Mouse (Mus musculus) limb, embryonic 13.5 days (tissue): ENCODE data around the gene Col5a2. TPM values are rescaled to one million over a fixed set of nuclear protein-coding genes. Genes with fewer than 3 reads are reported as not detected.
"Not testable (repeated sequence)": the region's sequence is repeated elsewhere in the genome, so short reads cannot be mapped to it uniquely, and the experiment has no call there.

ENCODE experiments used
- ATAC-seq: fragments of 200-750 bp; cut with Nextera tagmentation; 2 replicates; pipeline ENCODE4 v1.8.0; 2017; ENCODE audit warnings: low read depth, moderate number of reproducible peaks, moderate TSS enrichment; ENCODE audit not compliant: low FRiP score
- H3K27ac ChIP-seq: fragments of 300-500 bp; sonication (generic); 2 replicates; pipeline ENCODE4 v1.5.1; 2015; ENCODE audit warnings: inconsistent platforms, mild to moderate bottlenecking, moderate library complexity
- H3K27me3 ChIP-seq: fragments of 300-500 bp; sonication (generic); 2 replicates; pipeline ENCODE4 v1.6.1; 2015; ENCODE audit warnings: mild to moderate bottlenecking, inconsistent platforms
- H3K36me3 ChIP-seq: fragments of 300-500 bp; sonication (generic); 2 replicates; pipeline ENCODE4 v1.6.1; 2015; ENCODE audit warnings: inconsistent platforms, mild to moderate bottlenecking, moderate library complexity
- H3K4me1 ChIP-seq: fragments of 300-500 bp; sonication (generic); 2 replicates; pipeline ENCODE4 v1.6.1; 2015; ENCODE audit warnings: inconsistent platforms
- H3K4me2 ChIP-seq: fragments of 300-500 bp; sonication (generic); replicated peaks from 2 replicates; pipeline ENCODE4 v1.6.1; 2015; ENCODE audit warnings: inconsistent platforms, mild to moderate bottlenecking, moderate library complexity
- H3K4me3 ChIP-seq: fragments of 300-500 bp; sonication (generic); 2 replicates; pipeline ENCODE4 v1.5.1; 2015; ENCODE audit warnings: moderate library complexity, mild to moderate bottlenecking, inconsistent platforms
- H3K9ac ChIP-seq: fragments of 300-500 bp; sonication (generic); 2 replicates; pipeline ENCODE4 v1.6.1; 2015; ENCODE audit warnings: mild to moderate bottlenecking, inconsistent platforms
- H3K9me3 ChIP-seq: fragments of 300-500 bp; sonication (generic); 2 replicates; pipeline ENCODE4 v1.6.1; 2016; ENCODE audit warnings: inconsistent platforms
- WGBS: fragments of 180-500 bp; shearing (Covaris S2); methylation state at CpG from one replicate; pipeline ENCODE4 v1.1.7; 2015; 5-methylcytosine and 5-hydroxymethylcytosine counted together
- polyA plus RNA-seq: library from polyadenylated mRNA; unstranded; fragments of >200 nt; fragmentation: Nextera tagmentation; extraction: Ambion mirVana; gene quantifications from 2 replicates; pipeline ENCODE4 v1.2.1, GENCODE M21; 2015

The Col5a2 gene
- polyA plus RNA-seq, 1 experiment from 2014 or later, result 125 TPM

DNA sequence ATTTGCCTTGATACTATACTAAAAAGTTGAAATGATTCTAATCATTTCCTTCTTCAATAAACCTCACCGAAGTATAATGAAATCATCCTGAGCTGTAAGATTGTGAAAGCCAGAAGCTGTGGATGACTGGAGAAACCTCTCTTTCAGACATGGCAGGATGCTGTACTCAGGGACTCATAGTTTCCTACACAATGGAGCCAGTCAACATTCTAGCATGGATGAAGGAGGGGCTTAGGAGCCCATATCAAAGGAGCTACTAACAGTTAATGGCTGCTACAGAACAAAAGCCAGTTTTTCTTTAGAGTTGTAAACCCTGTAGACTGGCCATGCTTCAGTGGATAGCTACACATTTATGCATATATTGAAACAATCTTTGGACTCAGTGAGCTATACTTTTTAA is 12.6 kb downstream of the Col5a2 start:
- Histone ChIP-seq H3K9ac (no peak overlapping the region), H3K4me3 (no peak overlapping the region), H3K27ac (no peak overlapping the region), H3K36me3 (no peaks in the 10 kb centered on the region), H3K4me2 (no peak overlapping the region), H3K27me3 (no peaks in the 10 kb centered on the region), H3K4me1 (peaks cover 7% of the 10 kb centered on the region; the same call in 1 of the 2 replicates), H3K9me3 (peaks cover 3% of the 10 kb centered on the region; the same call in 1 of the 2 replicates)
- ATAC-seq, result no peak
- WGBS, result 78% methylated on average over 1 of the region's 1 CpGs

DNA sequence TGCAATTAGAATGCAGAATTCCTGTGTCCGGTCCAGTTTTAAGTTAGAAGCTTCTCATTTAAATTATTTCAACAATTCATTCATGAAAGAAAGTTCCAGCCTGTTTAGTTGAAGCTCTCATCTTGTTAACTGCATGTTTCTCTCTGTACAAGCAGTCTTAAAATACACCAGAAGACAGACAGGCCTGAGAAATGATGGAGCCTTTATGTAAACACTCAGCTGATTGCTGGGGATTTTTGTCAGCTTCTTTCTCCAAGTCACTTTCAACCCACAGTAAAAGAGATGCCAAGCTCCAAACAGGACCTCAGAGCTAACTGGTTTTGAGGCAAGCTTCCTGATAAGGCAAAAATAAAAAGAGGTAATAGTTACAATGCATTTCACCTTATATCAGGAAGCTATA is 14.8 kb downstream of the Col5a2 start:
- H3K27ac ChIP-seq, result no peak overlapping the region
- H3K9me3 ChIP-seq, result no peaks in the 10 kb centered on the region
- WGBS, result 84% methylated on average over 1 of the region's 1 CpGs
- no peak for ATAC-seq
- H3K4me3 ChIP-seq, result no peak overlapping the region
- H3K4me2 ChIP-seq, result no peak overlapping the region
- H3K27me3 ChIP-seq, result no peaks in the 10 kb centered on the region
- H3K36me3 ChIP-seq, result no peaks in the 10 kb centered on the region
- peaks cover 7% of the 10 kb centered on the region; the same call in 1 of the 2 replicates for H3K4me1 ChIP-seq
- H3K9ac ChIP-seq, result no peak overlapping the region

DNA sequence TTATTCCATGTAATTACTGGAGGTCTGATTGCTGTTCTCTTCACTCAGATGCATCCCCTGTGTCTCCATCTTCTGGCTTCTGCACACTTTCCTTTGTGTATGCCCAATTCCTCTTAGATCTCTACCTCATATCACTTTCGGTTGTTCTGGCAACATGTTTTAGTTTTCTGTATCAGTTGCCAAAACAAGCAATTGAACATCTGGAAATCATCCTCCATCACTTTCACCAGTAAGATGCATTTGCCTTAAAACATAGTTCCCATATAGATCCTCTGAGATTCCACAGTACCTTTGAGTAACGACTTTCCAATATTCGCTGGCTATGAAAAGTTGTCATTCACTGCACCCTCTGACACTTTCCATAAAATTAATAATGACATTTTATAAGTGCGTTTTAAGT is 20.1 kb downstream of the Col5a2 start:
- Histone ChIP-seq H3K27me3 (no peaks in the 10 kb centered on the region), H3K4me3 (no peak overlapping the region), H3K4me1 (peaks cover 9% of the 10 kb centered on the region; the same call in 1 of the 2 replicates), H3K27ac (no peak overlapping the region), H3K36me3 (no peaks in the 10 kb centered on the region), H3K4me2 (no peak overlapping the region), H3K9me3 (no peaks in the 10 kb centered on the region), H3K9ac (no peak overlapping the region)
- peak; percentile 40; the same call in 1 of the 2 replicates for ATAC-seq
- 63% methylated on average over 4 of the region's 4 CpGs for WGBS

DNA sequence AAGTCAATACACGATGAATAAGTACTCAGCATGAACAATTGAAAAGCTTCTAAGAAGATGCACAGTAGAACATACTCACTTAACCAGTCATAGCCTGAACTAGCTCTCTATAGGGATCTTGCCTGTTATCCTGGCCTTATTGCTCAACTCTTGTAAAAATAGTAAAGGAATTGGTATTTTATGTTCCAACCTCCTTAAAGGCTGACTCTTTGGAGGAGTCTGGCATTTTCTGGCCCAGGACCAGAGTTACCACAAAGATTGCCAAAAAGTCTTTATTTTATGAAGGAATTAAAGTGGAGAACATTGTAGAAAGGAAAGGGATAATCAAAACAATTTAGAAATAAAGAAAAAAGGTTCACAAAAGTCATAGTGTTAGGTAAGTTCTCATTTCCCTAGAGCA is 21.2 kb downstream of the Col5a2 start:
- H3K9ac ChIP-seq, result no peak overlapping the region
- no peaks in the 10 kb centered on the region for H3K9me3 ChIP-seq
- no peaks in the 10 kb centered on the region for H3K27me3 ChIP-seq
- no peak for ATAC-seq
- WGBS, result 76% methylated on average over 1 of the region's 1 CpGs
- H3K27ac ChIP-seq, result no peak overlapping the region
- no peak overlapping the region for H3K4me3 ChIP-seq
- H3K4me2 ChIP-seq, result no peak overlapping the region
- H3K36me3 ChIP-seq, result no peaks in the 10 kb centered on the region
- peaks cover 9% of the 10 kb centered on the region; the same call in 1 of the 2 replicates for H3K4me1 ChIP-seq

DNA sequence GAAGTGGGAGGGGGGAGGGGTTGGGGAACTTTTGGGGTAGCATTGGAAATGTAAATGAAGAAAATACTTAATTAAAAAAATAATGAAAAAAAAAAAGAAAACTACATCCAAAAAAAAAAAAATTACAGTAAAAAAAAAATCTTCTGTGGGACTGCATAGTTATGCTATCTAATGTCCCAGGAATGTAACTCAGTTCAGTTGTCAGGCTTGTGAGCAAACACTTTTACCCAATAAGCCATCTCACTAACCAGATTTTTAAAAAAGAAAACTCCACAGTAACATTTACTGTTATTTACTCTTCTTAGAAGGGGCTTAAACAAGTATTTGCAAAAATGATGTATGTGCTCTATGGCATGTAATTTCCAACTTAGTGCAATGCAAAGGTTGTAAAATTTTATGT is 24.0 kb downstream of the Col5a2 start:
- H3K36me3 ChIP-seq, result no peaks in the 10 kb centered on the region
- no peak overlapping the region for H3K27ac ChIP-seq
- peaks cover 9% of the 10 kb centered on the region; the same call in 1 of the 2 replicates for H3K4me1 ChIP-seq
- no peaks in the 10 kb centered on the region for H3K27me3 ChIP-seq
- no peak overlapping the region for H3K4me3 ChIP-seq
- H3K9me3 ChIP-seq, result no peaks in the 10 kb centered on the region
- H3K9ac ChIP-seq, result no peak overlapping the region
- no peak for ATAC-seq
- H3K4me2 ChIP-seq, result no peak overlapping the region

DNA sequence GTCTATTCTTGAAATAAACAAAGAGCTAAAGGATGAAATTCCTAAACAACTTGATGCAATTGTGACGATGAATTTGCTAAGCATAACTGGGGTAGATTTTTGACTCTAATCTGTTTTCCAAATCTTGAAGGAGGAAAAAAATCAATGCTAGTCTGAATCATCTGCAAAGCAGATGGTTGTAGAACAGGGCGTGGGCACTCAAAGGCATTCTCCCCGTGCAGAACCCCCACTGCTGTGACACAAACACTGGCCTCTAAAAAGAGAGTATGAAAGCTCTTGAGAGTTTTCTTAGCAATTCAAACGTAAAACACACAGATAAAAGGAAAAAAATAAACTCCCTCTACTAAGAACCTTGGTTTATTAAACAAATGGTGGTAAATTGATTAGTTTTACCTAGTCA is 30.3 kb downstream of the Col5a2 start:
- ATAC-seq, result no peak
- Histone ChIP-seq H3K4me2 (no peak overlapping the region), H3K9ac (no peak overlapping the region), H3K36me3 (no peaks in the 10 kb centered on the region), H3K27me3 (no peaks in the 10 kb centered on the region), H3K4me1 (no peaks in the 10 kb centered on the region), H3K4me3 (no peak overlapping the region), H3K27ac (no peak overlapping the region), H3K9me3 (no peaks in the 10 kb centered on the region)
- 44% methylated on average over 4 of the region's 4 CpGs for WGBS

DNA sequence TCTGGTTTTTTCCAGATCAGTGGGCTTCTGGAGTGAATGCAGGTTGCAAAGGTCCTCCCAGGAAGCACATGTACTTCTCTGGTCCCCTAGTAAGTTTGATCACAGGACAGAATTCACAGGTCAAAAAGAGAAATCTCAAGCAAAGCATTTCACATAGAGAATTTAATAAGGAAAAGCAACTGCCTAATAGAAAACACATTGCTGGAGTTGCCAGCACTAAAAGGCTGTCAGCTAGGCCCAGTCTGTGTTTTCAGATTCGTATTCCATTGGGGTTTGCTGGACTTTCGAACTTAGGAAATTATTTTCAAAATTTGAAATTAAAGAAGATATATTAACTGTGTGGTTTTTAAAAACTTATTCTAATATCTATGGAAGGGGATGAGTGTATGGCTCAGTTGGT is 42.3 kb downstream of the Col5a2 start:
- Histone ChIP-seq H3K4me1 (peaks cover 6% of the 10 kb centered on the region; the same call in 1 of the 2 replicates), H3K36me3 (peaks cover 5% of the 10 kb centered on the region), H3K4me3 (no peak overlapping the region), H3K9ac (no peak overlapping the region), H3K27ac (no peak overlapping the region), H3K9me3 (no peaks in the 10 kb centered on the region), H3K4me2 (no peak overlapping the region), H3K27me3 (no peaks in the 10 kb centered on the region)
- no peak for ATAC-seq
- 37% methylated on average over 2 of the region's 2 CpGs for WGBS

DNA sequence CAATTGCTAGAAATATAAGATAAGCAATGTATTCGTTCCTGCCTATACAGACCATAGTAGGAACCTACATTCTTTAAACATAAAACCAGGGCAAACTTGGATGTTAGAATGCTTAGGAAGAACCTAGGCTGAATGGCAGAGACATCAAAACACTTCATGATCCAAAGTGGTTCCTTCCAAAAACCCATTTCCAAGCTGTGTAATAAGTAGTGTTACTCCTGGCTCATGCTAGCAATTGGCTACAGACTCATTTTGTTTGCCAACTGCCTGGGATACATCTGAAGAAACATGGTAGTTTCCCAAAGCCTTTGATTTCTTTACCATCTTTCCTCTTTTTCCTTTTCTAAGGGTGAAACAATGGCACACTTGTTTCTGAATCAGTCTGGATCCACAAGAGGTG is 47.3 kb downstream of the Col5a2 start:
- 87% methylated on average over 1 of the region's 1 CpGs for WGBS
- ATAC-seq, result no peak

DNA sequence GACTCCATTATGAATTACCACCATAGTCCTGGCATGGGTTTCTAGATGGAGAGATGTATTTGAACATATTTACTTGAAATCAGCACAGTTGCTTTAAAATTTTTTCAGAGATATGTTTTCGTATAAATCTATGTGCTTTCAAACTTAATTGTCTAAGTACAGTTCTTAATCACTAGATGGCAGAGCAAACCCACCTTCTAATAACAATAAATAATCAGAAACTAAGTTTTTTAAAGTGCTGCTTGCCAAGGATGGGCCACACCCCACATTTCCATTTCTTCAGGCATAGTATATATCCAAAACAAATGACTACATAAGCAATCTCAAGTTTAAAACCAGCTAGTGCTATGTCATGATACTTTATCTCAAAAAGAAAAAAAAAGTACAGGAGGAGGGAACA is 54.2 kb downstream of the Col5a2 start:
- Histone ChIP-seq H3K4me3 (no peak overlapping the region), H3K9ac (no peak overlapping the region), H3K4me1 (no peaks in the 10 kb centered on the region), H3K27ac (no peak overlapping the region), H3K4me2 (no peak overlapping the region), H3K27me3 (no peaks in the 10 kb centered on the region), H3K36me3 (no peaks in the 10 kb centered on the region), H3K9me3 (no peaks in the 10 kb centered on the region)
- WGBS, result 85% methylated on average over 1 of the region's 1 CpGs
- no peak for ATAC-seq

More for the DNA sequence above, 47.3 kb downstream of the Col5a2 start:
- Histone ChIP-seq H3K27ac (no peak overlapping the region), H3K9me3 (no peaks in the 10 kb centered on the region), H3K27me3 (no peaks in the 10 kb centered on the region), H3K4me1 (peaks cover 5% of the 10 kb centered on the region; the same call in 1 of the 2 replicates), H3K36me3 (peaks cover 5% of the 10 kb centered on the region), H3K9ac (no peak overlapping the region), H3K4me2 (no peak overlapping the region), H3K4me3 (no peak overlapping the region)

DNA sequence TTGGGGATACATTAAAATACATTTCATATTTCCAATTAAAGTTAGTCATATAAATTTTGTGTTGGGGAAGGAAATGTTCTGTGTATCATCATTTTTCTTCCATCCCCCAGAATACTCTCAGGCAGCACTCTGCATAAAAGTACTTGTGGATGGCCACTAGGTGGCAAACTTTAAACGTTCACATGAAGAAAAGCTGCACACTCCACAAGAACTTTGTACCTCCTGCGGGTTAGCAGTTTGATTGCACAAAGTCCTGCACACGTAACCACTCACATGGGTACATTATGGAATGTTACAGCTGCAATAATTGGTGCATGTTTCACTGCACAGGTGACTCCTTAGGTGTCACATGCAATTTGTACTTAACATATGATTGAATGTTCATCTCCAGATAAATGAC is 71.2 kb downstream of the Col5a2 start:
- ATAC-seq, result peak; percentile 75
- H3K9ac ChIP-seq, result no peak overlapping the region
- no peaks in the 10 kb centered on the region for H3K27me3 ChIP-seq
- 19% methylated on average over 3 of the region's 3 CpGs for WGBS
- H3K4me3 ChIP-seq, result no peak overlapping the region
- no peak overlapping the region for H3K27ac ChIP-seq
- H3K4me1 ChIP-seq, result no peaks in the 10 kb centered on the region
- peaks cover 3% of the 10 kb centered on the region; the same call in 1 of the 2 replicates for H3K9me3 ChIP-seq
- H3K36me3 ChIP-seq, result peaks cover 35% of the 10 kb centered on the region
- H3K4me2 ChIP-seq, result no peak overlapping the region

DNA sequence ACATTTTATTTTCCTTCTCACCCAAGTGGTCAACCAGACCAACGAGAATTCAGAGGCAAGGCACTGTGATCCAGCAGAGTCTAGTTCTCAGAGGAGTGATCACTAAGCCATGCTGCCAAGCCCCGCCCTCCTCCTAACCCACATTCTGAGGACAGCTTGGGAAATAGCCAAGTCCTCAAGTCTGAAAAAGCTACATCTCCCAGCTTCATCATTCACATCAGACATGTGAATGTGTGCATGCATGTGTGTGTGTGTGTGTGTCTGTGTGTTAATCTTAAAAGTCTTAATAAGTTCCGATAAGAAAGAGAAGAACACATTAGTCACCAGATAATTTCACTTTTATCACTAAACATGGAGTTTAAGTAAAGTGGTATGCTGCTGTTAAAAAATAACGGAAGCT is 72.6 kb downstream of the Col5a2 start:
- ATAC-seq, result no peak
- Histone ChIP-seq H3K9ac (no peak overlapping the region), H3K4me3 (no peak overlapping the region), H3K4me2 (no peak overlapping the region), H3K27me3 (no peaks in the 10 kb centered on the region), H3K4me1 (no peaks in the 10 kb centered on the region), H3K27ac (no peak overlapping the region), H3K36me3 (peaks cover 47% of the 10 kb centered on the region), H3K9me3 (peaks cover 3% of the 10 kb centered on the region; the same call in 1 of the 2 replicates)
- 79% methylated on average over 4 of the region's 4 CpGs for WGBS

DNA sequence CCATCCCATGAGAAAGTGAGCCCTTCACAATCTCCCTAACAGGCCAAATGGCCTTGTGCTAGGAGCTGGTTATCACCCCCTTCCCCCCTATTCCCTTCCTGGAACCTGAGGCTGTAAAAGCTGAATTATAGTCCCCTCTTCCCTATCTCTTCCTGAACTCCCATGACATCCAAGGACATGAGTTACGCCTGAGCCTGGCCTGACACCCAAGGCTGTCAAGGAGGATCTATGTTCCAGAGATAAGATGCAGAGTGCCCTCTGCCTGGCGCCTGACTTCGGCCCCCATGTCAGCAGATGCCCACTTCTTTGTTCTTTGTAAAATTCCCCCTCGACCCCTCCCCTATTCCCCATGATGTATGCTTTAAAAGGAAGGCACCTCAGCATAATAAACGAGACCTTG is 73.9 kb downstream of the Col5a2 start:
- H3K4me1 ChIP-seq, H3K4me3 ChIP-seq, H3K9me3 ChIP-seq, H3K27ac ChIP-seq, H3K9ac ChIP-seq, H3K27me3 ChIP-seq, H3K4me2 ChIP-seq, ATAC-seq: not testable (repeated sequence)
- 82% methylated on average over 5 of the region's 5 CpGs for WGBS
- peaks cover 45% of the 10 kb centered on the region for H3K36me3 ChIP-seq

DNA sequence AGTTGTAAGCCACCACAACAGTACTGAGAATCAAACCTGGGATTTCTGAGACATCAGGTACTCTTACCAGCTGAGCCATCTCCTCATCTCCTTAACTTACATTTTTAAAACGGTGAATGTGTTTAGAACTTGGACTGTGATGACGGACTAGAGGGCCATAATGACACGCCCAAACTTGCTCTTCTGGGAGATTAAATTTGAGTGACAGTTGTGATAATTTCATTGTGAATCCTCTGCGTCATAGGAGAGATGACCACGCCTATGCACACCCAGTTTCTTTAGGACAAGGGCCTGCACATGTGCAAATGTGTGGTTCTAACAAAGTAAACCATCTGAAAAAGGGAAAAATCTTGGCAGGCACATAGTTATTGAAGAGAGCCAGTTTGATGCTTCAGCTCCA is 79.2 kb downstream of the Col5a2 start:
- H3K9ac ChIP-seq, result no peak overlapping the region

More for the DNA sequence above, 79.2 kb downstream of the Col5a2 start:
- Histone ChIP-seq H3K27ac (no peak overlapping the region), H3K4me1 (no peaks in the 10 kb centered on the region), H3K36me3 (peaks cover 53% of the 10 kb centered on the region), H3K9me3 (peaks cover 3% of the 10 kb centered on the region; the same call in 1 of the 2 replicates), H3K27me3 (no peaks in the 10 kb centered on the region), H3K4me3 (no peak overlapping the region), H3K4me2 (no peak overlapping the region)
- ATAC-seq, result no peak
- WGBS, result 87% methylated on average over 5 of the region's 5 CpGs
